Mouse (Mus musculus): ENCODE results near the gene Gpn2. TPM values are rescaled to one million over a fixed set of nuclear protein-coding genes. Genes with fewer than 3 reads are reported as not detected.

Gene Gpn2
- polyA plus RNA-seq, 1 experiment from 2014 or later, result 23.2 TPM

DNA sequence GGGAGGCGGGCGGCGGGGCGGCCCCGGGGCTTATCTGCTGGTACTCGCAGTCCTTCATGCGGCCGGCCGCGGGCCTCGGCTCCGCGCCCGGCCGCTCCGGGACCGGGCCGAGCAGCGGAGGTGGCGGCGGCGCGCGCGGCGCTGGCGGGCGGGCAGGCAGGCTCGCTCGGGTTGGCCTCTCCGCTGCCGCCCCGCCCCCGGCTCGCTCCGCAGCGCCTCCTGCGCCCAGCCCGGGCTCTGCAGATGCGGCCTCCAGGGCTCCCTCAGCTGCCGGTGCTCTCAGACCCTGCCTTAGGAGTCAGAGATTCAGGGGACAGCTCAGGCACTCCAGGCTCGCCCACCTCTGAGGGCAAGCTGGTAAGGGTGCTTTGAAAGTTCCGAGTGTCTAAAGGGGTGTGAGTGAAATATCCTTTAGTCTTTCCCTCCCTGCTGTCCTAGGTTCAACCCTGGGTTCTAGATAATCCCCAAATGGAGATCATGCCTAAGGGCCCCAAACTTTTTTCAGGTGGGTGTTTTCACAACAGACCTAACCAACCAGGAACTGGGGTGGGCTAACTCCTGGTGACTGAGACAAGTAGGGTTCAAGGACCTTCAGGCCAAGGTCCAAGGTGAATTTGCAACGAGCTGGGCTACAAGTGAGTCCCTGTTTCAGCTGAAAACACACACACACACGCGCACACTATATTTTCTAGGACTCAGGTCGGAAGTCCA lies 49.3 kb downstream of the Gpn2 start:
- Histone ChIP-seq H3K4me2 (peak overlapping the region; percentile 72), H3K36me3 (peaks cover 8% of the 10 kb centered on the region; the same call in 1 of the 2 replicates), H3K4me1 (replicated peaks) (peaks cover 23% of the 10 kb centered on the region), H3K9me3 (no peaks in the 10 kb centered on the region), H3K27me3 (no peaks in the 10 kb centered on the region), H3K4me3 (replicated peaks) (peak overlapping the region; percentile 86), H3K27ac (0 out of 2 replicates have a peak overlapping the region, but pooled peaks have one; percentile 69), H3K9ac (replicated peaks) (peak overlapping the region; percentile 89)
- ATAC-seq (ENCODE audit: insufficient number of reproducible peaks, insufficient read depth, low FRiP score, low TSS enrichment, low read depth), result peak; percentile 61
- 14% methylated on average over 24 of the region's 47 CpGs for WGBS

GRCm38 (mm10) chr4:133634043-133634410 lies 49.9 kb downstream of the Gpn2 start:
- Histone ChIP-seq H3K4me3 (replicated peaks) (no peak overlapping the region), H3K9ac (replicated peaks) (no peak overlapping the region), H3K27me3 (no peaks in the 10 kb centered on the region), H3K36me3 (peaks cover 8% of the 10 kb centered on the region; the same call in 1 of the 2 replicates), H3K4me1 (replicated peaks) (peaks cover 23% of the 10 kb centered on the region), H3K27ac (no peak overlapping the region), H3K4me2 (no peak overlapping the region), H3K9me3 (no peaks in the 10 kb centered on the region)
- no peak for ATAC-seq (ENCODE audit: insufficient number of reproducible peaks, insufficient read depth, low FRiP score, low TSS enrichment, low read depth)
- 84% methylated on average over 5 of the region's 5 CpGs for WGBS

Small RNAs within 50 kb of the gene (microRNA-seq; reads per million reads assigned to microRNA genes)
- not detected for gene Gm23158

Other genes with a start within 250 kb of the Gpn2 start
- 12.2 and 17.6 TPM in 2 replicates for gene Wdtc1, start 230.9 kb upstream of the Gpn2 start, polyA plus RNA-seq (2016; fragmentation: Nextera tagmentation; extraction: Ambion mirVana)
- gene Slc9a1, start 214.7 kb upstream of the Gpn2 start, polyA plus RNA-seq (2016; fragmentation: Nextera tagmentation; extraction: Ambion mirVana), result 7.3 and 7.8 TPM in 2 replicates
- 1.2 TPM in 2 replicates for gene Tent5b, start 104.2 kb upstream of the Gpn2 start, polyA plus RNA-seq (2016; fragmentation: Nextera tagmentation; extraction: Ambion mirVana)
- 2.0 and 3.7 TPM in 2 replicates for gene Trnp1, start 85.8 kb upstream of the Gpn2 start, polyA plus RNA-seq (2016; fragmentation: Nextera tagmentation; extraction: Ambion mirVana)
- gene Kdf1, start 65.4 kb upstream of the Gpn2 start, polyA plus RNA-seq (2016; fragmentation: Nextera tagmentation; extraction: Ambion mirVana), result 6.5 and 7.4 TPM in 2 replicates
- gene Nudc, start 38.4 kb upstream of the Gpn2 start, polyA plus RNA-seq (2016; fragmentation: Nextera tagmentation; extraction: Ambion mirVana), result 376 and 390 TPM in 2 replicates
- not detected in 2 replicates for gene Nr0b2, start 31.0 kb upstream of the Gpn2 start, polyA plus RNA-seq (2016; fragmentation: Nextera tagmentation; extraction: Ambion mirVana)
- 11.7 and 12.0 TPM in 2 replicates for gene Gpatch3, start 9.6 kb upstream of the Gpn2 start, polyA plus RNA-seq (2016; fragmentation: Nextera tagmentation; extraction: Ambion mirVana)
- gene Sfn, start 17.8 kb downstream of the Gpn2 start, polyA plus RNA-seq (2016; fragmentation: Nextera tagmentation; extraction: Ambion mirVana), result 37.2 and 43.3 TPM in 2 replicates
- gene Zdhhc18, start 65.8 kb downstream of the Gpn2 start, polyA plus RNA-seq (2016; fragmentation: Nextera tagmentation; extraction: Ambion mirVana), result 4.0 and 7.1 TPM in 2 replicates
- 16.3 and 21.6 TPM in 2 replicates for gene Pigv, start 88.3 kb downstream of the Gpn2 start, polyA plus RNA-seq (2016; fragmentation: Nextera tagmentation; extraction: Ambion mirVana)
- gene Arid1a, start 172.4 kb downstream of the Gpn2 start, polyA plus RNA-seq (2016; fragmentation: Nextera tagmentation; extraction: Ambion mirVana), result 39.6 and 41.6 TPM in 2 replicates

Data from limb, embryonic 12.5 days (tissue).